Mouse (Mus musculus) forebrain, embryonic 11.5 days (tissue): ENCODE data around the gene Gstm5. TPM values are rescaled to one million over a fixed set of nuclear protein-coding genes. Genes with fewer than 3 reads are reported as not detected.

ENCODE experiments used
- ATAC-seq: fragments of 200-750 bp; cut with Nextera tagmentation; replicated peaks from 2 replicates; pipeline ENCODE4 v1.8.0; 2017; ENCODE audit warnings: moderate TSS enrichment; ENCODE audit not compliant: low FRiP score
- DNase-seq: peaks from one replicate; pipeline ENCODE4 v3.0.0-alpha.2; 2017; ENCODE audit warnings: low spot score
- H3K27ac ChIP-seq: fragments of 300-500 bp; sonication (generic); 2 replicates; pipeline ENCODE4 v1.5.1; 2014; ENCODE audit warnings: low read depth, low read length
- H3K27me3 ChIP-seq: fragments of 300-500 bp; sonication (generic); 2 replicates; pipeline ENCODE4 v1.6.1; 2014; ENCODE audit warnings: mild to moderate bottlenecking, low read length, mixed read lengths; ENCODE audit not compliant: control insufficient read depth, insufficient read depth
- H3K36me3 ChIP-seq: fragments of 300-500 bp; sonication (generic); 2 replicates; pipeline ENCODE4 v1.6.1; 2014; ENCODE audit warnings: mild to moderate bottlenecking, low read length, moderate library complexity, mixed read lengths; ENCODE audit not compliant: control insufficient read depth, insufficient read depth
- H3K4me1 ChIP-seq: fragments of 300-500 bp; sonication (generic); replicated peaks from 2 replicates; pipeline ENCODE4 v1.6.1; 2014; ENCODE audit warnings: low read length, mixed read lengths; ENCODE audit not compliant: control insufficient read depth, insufficient read depth
- H3K4me2 ChIP-seq: fragments of 300-500 bp; sonication (generic); 2 replicates; pipeline ENCODE4 v1.6.1; 2014; ENCODE audit warnings: low read depth, mild to moderate bottlenecking, low read length, moderate library complexity, mixed read lengths; ENCODE audit not compliant: severe bottlenecking
- H3K4me3 ChIP-seq: fragments of 300-500 bp; sonication (generic); 2 replicates; pipeline ENCODE4 v1.5.1; 2014; ENCODE audit warnings: low read depth, low read length
- H3K9ac ChIP-seq: fragments of 300-500 bp; sonication (generic); 2 replicates; pipeline ENCODE4 v1.6.1; 2014; ENCODE audit warnings: low read length
- H3K9me3 ChIP-seq: fragments of 300-500 bp; sonication (generic); 2 replicates; pipeline ENCODE4 v1.6.1; 2016; ENCODE audit warnings: low read length, mixed read lengths; ENCODE audit not compliant: control insufficient read depth
- WGBS: fragments of 180-500 bp; shearing (Covaris S2); extraction: QIAGEN DNeasy Blood & Tissue Kit; methylation state at CpG from one replicate; pipeline ENCODE4 v1.1.7; 2014; 5-methylcytosine and 5-hydroxymethylcytosine counted together
- polyA plus RNA-seq: library from polyadenylated mRNA; unstranded; fragments of >200 nt; fragmentation: Nextera tagmentation; extraction: Ambion mirVana; gene quantifications from 2 replicates; pipeline ENCODE4 v1.2.1, GENCODE M21; 2014

Gstm5 gene
- polyA plus RNA-seq, result 222 and 238 TPM in 2 replicates

DNA sequence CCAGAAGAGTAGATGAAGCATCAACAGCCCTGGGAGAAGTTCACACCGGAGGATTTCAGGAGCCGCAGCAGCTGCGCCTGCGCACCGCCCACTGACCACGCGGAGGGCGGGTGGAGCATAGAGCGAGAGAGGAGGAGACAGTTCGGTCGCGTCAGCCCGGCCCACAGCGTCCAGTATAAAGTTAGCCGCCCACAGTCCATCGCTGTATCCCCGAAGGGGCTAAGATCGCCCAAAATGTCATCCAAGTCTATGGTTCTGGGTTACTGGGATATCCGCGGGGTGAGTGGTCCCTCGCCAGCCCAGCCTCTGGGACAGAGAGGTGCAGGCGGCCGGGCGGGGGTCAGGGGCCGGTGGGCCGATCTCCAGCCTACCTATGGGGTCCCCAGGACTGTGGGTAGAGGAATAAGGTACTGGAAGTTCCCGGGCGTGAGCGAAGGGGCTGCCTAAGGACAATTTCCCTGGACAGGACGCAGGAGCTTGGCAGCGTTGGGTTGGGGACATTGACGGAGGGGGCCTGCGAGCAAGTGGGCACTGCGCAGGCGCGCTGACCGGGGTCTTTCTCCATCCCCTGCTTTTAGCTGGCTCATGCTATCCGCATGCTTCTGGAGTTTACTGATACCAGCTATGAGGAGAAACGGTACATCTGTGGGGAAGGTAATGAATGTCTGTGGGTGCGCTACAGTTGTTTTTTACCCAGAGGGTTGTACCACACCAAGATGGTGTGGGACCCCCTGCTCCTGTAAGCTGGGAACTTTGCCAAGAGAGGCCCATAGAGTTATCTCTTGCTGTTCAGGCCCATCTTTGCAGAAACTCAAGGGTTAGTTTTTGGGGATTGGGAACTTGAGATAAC is at the start of gene Gstm5:
Gene Gstm5, plus strand, starts transcription at position 102 of the 850 bp plus-strand sequence.
- peak; percentile 91 for DNase-seq
- 6% methylated on average over 40 of the region's 40 CpGs for WGBS
- peak; percentile 95 for ATAC-seq
- Histone ChIP-seq H3K9me3 (no peaks in the 10 kb centered on the region), H3K9ac (peak within 1 kb of the TSS; percentile 92), H3K4me2 (peak within 1 kb of the TSS; percentile 78), H3K27me3 (no peaks in the 10 kb centered on the region), H3K27ac (peak within 1 kb of the TSS; percentile 57; the same call in 1 of the 2 replicates), H3K4me3 (peak within 1 kb of the TSS; percentile 75), H3K36me3 (no peaks in the 10 kb centered on the region; the same call in 1 of the 2 replicates), H3K4me1 (peaks cover 2% of the 10 kb centered on the region; the same call in 1 of the 2 replicates)

DNA sequence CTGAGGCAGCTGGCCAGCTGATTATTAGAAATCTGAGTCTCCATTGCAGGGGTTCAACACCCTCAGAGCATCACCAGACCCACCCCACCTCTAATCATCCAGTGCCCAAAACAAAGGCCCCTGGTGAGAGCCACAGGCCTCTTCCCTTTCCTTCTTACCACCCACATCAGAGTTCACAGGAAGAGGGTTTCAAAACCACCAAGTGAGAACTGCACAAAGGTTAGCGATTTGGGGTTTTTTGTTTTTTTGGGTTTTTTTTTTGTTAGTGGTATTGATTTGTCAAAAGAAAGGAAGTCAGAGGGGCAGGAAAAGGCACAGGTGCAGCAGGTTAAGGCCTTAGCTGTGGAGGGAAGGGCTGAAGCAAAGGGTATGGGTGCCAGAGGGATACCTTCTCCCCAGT is 49.4 kb upstream of the Gstm5 start:
- peaks cover 9% of the 10 kb centered on the region for H3K4me1 ChIP-seq
- H3K36me3 ChIP-seq, result no peaks in the 10 kb centered on the region
- H3K9ac ChIP-seq, result no peak overlapping the region
- DNase-seq (no peak), ATAC-seq (no peak)
- no peaks in the 10 kb centered on the region for H3K9me3 ChIP-seq
- H3K27me3 ChIP-seq, result no peaks in the 10 kb centered on the region
- H3K4me2 ChIP-seq, result no peak overlapping the region
- no peak overlapping the region for H3K27ac ChIP-seq
- 88% methylated on average over 1 of the region's 1 CpGs for WGBS
- H3K4me3 ChIP-seq, result no peak overlapping the region

DNA sequence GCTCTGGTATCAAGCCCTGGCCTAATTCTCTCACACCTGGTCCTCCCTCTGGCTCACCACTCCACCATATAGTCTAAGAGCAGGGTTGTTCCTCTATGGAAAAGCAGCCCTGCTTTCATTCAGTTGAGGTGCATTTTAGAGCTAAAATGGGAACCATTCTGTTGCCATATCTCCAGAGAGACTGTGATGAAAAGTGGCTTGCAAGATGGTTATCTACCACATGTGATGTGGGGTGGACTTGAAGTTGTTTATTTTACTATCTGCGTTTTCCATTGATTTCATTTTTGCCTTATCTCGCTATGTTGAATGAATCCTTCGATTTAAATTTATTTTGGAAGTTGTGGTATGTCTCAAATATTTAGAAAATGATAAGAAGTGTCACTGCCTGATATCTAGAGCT is 48.8 kb upstream of the Gstm5 start:
- H3K9ac ChIP-seq, result no peak overlapping the region
- no peaks in the 10 kb centered on the region for H3K27me3 ChIP-seq
- peaks cover 9% of the 10 kb centered on the region for H3K4me1 ChIP-seq
- ATAC-seq (no peak), DNase-seq (no peak)
- H3K36me3 ChIP-seq, result no peaks in the 10 kb centered on the region
- no peak overlapping the region for H3K27ac ChIP-seq
- H3K4me3 ChIP-seq, result no peak overlapping the region
- H3K9me3 ChIP-seq, result no peaks in the 10 kb centered on the region
- H3K4me2 ChIP-seq, result no peak overlapping the region
- WGBS, result 89% methylated on average over 3 of the region's 3 CpGs

DNA sequence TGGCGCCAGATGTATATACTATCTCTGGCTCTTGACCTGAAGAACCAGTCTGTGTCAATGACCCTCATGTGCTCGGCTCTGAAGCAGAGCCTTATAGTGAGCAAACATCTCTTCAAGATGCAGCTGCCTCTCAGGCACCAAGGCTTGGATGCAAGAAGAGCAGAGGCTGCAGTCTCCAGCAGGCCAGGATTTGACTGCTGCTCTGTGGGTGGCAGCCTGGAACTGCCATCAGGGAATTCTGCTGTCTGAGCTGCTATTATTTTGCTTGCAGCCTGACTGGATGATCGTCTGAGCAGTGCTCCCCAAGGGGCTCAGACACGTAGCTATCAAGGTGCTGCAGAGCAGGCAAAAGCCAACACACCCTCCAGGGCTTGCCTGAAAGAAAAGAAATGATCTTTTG is 47.5 kb upstream of the Gstm5 start:
- H3K9me3 ChIP-seq, result no peaks in the 10 kb centered on the region
- ATAC-seq, result no peak
- peaks cover 9% of the 10 kb centered on the region for H3K4me1 ChIP-seq
- no peak overlapping the region for H3K4me2 ChIP-seq
- H3K9ac ChIP-seq, result no peak overlapping the region
- H3K27ac ChIP-seq, result no peak overlapping the region
- no peak overlapping the region for H3K4me3 ChIP-seq
- no peak for DNase-seq
- H3K36me3 ChIP-seq, result no peaks in the 10 kb centered on the region
- WGBS, result 37% methylated on average over 4 of the region's 4 CpGs
- no peaks in the 10 kb centered on the region for H3K27me3 ChIP-seq

DNA sequence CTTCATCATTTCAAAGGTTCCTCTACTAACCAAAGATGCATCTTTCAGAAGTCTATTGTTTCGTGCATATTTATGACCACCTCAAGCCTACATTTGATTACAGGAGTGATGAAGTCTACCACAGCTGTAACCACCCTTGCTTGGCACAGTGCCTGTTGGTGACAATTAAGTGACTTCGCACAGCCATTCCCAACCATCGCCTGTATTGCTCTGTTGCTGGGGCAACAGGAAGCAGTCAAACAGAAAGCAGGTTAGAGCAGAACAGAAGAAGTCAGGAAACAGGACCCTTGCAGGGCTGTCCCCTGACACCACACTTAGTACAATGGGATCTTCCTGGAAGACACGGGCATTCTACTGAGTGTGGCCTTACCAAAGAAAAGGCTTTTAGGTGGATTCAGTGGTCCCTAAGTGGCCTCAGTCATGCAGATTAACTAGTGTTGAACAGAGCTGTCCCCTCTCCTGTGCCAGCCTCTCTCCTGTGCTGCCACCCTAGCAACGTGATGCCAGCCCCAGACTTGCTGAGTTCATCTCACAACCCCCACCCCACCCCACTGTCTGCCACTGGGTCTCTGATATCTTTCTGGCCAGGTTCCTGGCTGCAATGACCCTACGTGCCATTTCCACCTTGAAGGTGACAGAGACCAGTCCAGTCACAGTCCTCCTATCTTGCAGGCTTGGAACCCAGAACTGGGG is 46.5 kb upstream of the Gstm5 start:
- no peak for DNase-seq
- WGBS, result 76% methylated on average over 6 of the region's 6 CpGs
- no peak for ATAC-seq

DNA sequence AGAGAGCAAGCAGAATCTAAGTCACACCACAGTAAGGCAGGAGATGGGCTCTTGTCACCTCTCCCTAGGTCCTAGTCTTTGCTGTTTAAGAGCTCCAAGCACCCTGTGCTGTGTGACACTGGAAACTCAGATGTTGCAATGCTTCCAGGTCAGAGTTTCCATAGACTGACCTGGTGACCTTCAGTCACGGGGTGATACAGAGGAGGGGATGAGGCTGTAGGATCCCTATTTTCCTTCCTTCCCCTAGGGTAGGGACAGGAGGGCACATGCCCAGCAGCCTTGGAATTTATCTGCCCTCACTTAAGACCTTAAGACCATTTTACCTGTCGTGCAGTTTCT is 46.0 kb upstream of the Gstm5 start:
- WGBS, result 83% methylated on average over 2 of the region's 2 CpGs
- no peak overlapping the region for H3K4me3 ChIP-seq
- H3K27ac ChIP-seq, result no peak overlapping the region
- H3K4me2 ChIP-seq, result no peak overlapping the region
- H3K9me3 ChIP-seq, result no peaks in the 10 kb centered on the region
- peaks cover 9% of the 10 kb centered on the region for H3K4me1 ChIP-seq
- no peaks in the 10 kb centered on the region for H3K36me3 ChIP-seq
- H3K27me3 ChIP-seq, result no peaks in the 10 kb centered on the region
- no peak for DNase-seq
- no peak overlapping the region for H3K9ac ChIP-seq
- no peak for ATAC-seq

More for the DNA sequence above, 46.5 kb upstream of the Gstm5 start:
- Histone ChIP-seq H3K27ac (no peak overlapping the region), H3K27me3 (no peaks in the 10 kb centered on the region), H3K9me3 (no peaks in the 10 kb centered on the region), H3K4me1 (peaks cover 9% of the 10 kb centered on the region), H3K9ac (no peak overlapping the region), H3K36me3 (no peaks in the 10 kb centered on the region), H3K4me3 (no peak overlapping the region), H3K4me2 (no peak overlapping the region)

DNA sequence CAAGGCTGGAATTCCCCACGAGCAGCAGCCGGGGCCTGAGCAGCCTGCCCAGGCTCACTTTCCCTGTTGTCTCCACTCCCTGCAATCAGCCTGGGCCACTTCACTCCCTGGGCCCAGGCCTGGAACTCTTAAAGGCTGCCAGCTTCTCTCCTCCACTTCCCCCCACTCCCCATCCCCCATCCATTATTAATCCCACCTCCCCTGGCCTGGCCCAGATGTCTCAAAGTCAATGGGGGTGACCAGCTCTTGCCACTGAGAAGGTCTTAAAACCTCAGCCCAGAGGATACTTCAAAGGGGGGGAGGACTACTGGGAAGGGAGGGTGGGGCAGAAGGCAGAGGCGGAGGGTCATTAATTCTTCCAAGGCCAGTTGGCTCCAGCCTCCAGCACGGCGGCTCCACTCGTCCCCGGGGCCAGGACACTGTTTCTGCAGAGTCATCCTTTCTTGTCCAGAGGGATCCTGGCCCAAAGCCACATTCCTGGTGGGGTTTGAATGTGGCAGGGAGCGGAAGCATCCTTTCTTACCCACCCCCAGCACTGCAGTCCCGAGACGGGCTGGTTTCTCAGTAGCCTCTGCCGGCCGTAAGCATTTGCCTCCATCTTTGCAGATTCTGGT is 45.1 kb upstream of the Gstm5 start:
- WGBS, result 26% methylated on average over 12 of the region's 12 CpGs
- Histone ChIP-seq H3K4me1 (peaks cover 9% of the 10 kb centered on the region), H3K4me3 (no peak overlapping the region), H3K4me2 (peak overlapping the region; percentile 21; the same call in 1 of the 2 replicates), H3K27ac (no peak overlapping the region), H3K27me3 (no peaks in the 10 kb centered on the region), H3K36me3 (no peaks in the 10 kb centered on the region), H3K9ac (peak overlapping the region; percentile 35), H3K9me3 (no peaks in the 10 kb centered on the region)
- DNase-seq, result peak; percentile 63
- peak; percentile 36; the same call in 1 of the 2 replicates for ATAC-seq

DNA sequence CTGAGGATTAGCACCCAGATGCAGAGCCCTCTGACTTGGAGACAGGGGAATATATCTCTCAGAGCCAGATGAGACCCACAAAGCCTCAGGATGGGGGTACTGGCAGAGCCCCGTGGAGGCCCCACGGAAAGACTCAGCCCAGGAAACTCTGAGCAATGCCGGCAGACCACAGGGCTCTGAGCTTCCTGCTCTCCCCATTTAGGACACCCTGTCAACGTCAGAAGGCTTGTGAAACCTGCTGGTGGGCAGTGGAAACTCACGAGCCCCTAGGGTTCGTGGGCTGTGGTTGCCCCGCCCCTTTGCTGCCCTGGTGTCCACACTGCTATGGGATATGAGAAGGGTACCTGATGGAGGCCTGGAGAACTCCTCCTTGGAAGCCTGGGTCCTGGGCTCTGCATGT is 42.8 kb upstream of the Gstm5 start:
- DNase-seq (no peak), ATAC-seq (no peak)
- Histone ChIP-seq H3K9me3 (no peaks in the 10 kb centered on the region), H3K27me3 (no peaks in the 10 kb centered on the region), H3K27ac (no peak overlapping the region), H3K9ac (no peak overlapping the region), H3K36me3 (no peaks in the 10 kb centered on the region), H3K4me2 (no peak overlapping the region), H3K4me1 (peaks cover 9% of the 10 kb centered on the region), H3K4me3 (no peak overlapping the region)
- 65% methylated on average over 7 of the region's 7 CpGs for WGBS
